Mouse (Mus musculus): ENCODE measurements around the gene Poln.

DNA sequence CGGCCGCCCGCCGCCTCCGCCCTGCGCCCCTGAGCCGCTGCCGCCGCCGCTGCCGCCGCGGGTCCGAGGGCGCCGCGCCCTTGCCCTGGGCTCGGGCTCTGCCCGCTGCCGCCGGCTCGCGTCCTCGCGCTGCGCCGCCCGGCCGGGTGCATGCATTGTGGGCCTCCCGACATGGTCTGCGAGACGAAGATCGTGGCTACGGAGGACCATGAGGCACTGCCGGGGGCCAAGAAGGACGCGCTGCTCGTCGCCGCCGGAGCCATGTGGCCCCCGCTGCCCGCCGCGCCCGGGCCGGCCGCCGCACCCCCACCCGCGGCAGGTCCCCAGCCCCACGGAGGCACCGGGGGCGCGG is 172.6 kb downstream of the Poln start:
- TF ChIP-seq POLR2A (IDR thresholded peaks at IDR 0.05; ENCODE audit: borderline replicate concordance, low read depth, low read length) (no peak), CTCF (IDR thresholded peaks at IDR 0.05; ENCODE audit: low read depth, low read length) (no peak)

Measured in bone marrow macrophage, adult 2 months (primary cell).